Mouse (Mus musculus) erythroblast, adult 5-6 weeks (primary cell): ENCODE results near the gene Dnajc12. TPM values are rescaled to one million over a fixed set of nuclear protein-coding genes. Genes with fewer than 3 reads are reported as not detected.
A peak's percentile ranks its signal among the peaks of the same experiment; 100 is the strongest.

Experiments
- ATAC-seq: replicated peaks from 2 replicates; pipeline ENCODE4 v1.8.0; 2016; ENCODE audit warnings: moderate number of reproducible peaks, mild to moderate bottlenecking, moderate TSS enrichment, inconsistent platforms; ENCODE audit not compliant: poor library complexity, low FRiP score, severe bottlenecking
- total RNA-seq, 2 experiments: library from RNA; stranded (forward) in 1 of 2; stranded (reverse) in 1 of 2; fragments of 150-400 nt in 1 of 2; fragments of 200-764, 138-1000 nt in 1 of 2; gene quantifications; 2 replicates each; pipeline versions ENCODE4 v1.2.3 to v1.2.4; 2015 to 2017; ENCODE audit warnings: low replicate concordance in 2 of 2

The Dnajc12 gene
- total RNA-seq, 2 experiments from 2014 or later: 0.51 to 2.3 TPM

- ATAC-seq: no peak
Measured at GRCm38 (mm10) chr10:63427146-63427545, 44.9 kb downstream of the Dnajc12 start.

GRCm38 (mm10) chr10:63428243-63429022, 46.2 kb downstream of the Dnajc12 start:
- ATAC-seq: peak; percentile 12; the same call in 1 of the 2 replicates

- peak; percentile 12 for ATAC-seq
Measured at GRCm38 (mm10) chr10:63429023-63429340, 46.7 kb downstream of the Dnajc12 start.

- peak; percentile 90 for ATAC-seq
Measured at GRCm38 (mm10) chr10:63429380-63429779, 47.1 kb downstream of the Dnajc12 start.

- ATAC-seq: peak; percentile 93
Measured at GRCm38 (mm10) chr10:63429785-63430305, 47.6 kb downstream of the Dnajc12 start, which contains the start of gene Ctnna3. TSS of gene Ctnna3 (plus strand) at chr10:63430098.

- ATAC-seq: no peak
Measured at GRCm38 (mm10) chr10:63431221-63431736, 49.0 kb downstream of the Dnajc12 start.

GRCm38 (mm10) chr10:63432099-63432498, 49.9 kb downstream of the Dnajc12 start:
- no peak for ATAC-seq

GRCm38 (mm10) chr10:63432887-63433286, 50.6 kb downstream of the Dnajc12 start:
- no peak for ATAC-seq

- ATAC-seq: no peak
Measured at GRCm38 (mm10) chr10:63438736-63439262, 56.6 kb downstream of the Dnajc12 start.

- peak; percentile 53; the same call in 1 of the 2 replicates for ATAC-seq
Measured at GRCm38 (mm10) chr10:63439694-63440228, 57.5 kb downstream of the Dnajc12 start.

- ATAC-seq: peak; percentile 96
Measured at GRCm38 (mm10) chr10:63444602-63445387, 62.6 kb downstream of the Dnajc12 start.

GRCm38 (mm10) chr10:63453926-63454325, 71.7 kb downstream of the Dnajc12 start:
- 0 out of 2 replicates have a peak, but pooled peaks have one; percentile 62 for ATAC-seq

- no peak for ATAC-seq
Measured at GRCm38 (mm10) chr10:63455110-63455878, 73.1 kb downstream of the Dnajc12 start.

GRCm38 (mm10) chr10:63457292-63458128, 75.3 kb downstream of the Dnajc12 start:
- no peak for ATAC-seq
